Mouse (Mus musculus): ENCODE measurements around the gene Hcfc1.

- no peak for TF ChIP-seq POLR2A (IDR thresholded peaks at IDR 0.05; ENCODE audit: extremely low read depth, insufficient read depth, low read length)
- TF ChIP-seq CTCF (IDR thresholded peaks at IDR 0.05; ENCODE audit: low read depth, low read length) = peak; percentile 37
These were observed 17.5 kb downstream of the Hcfc1 start for GRCm38 (mm10) chrX:73948647-73949046.

Data from liver, adult 2 months (tissue).